Mouse (Mus musculus) kidney, embryonic 16.5 days (tissue): ENCODE measurements at regions not wholly inside any gene's neighbourhood (a gene's known extent, or its start where the extent isn't known, plus 50 kb on each side); places are given as distances from the start of the nearest gene placed in this dataset.

Source experiments
- ATAC-seq: fragments of 200-750 bp; cut with Nextera tagmentation; 2 replicates; pipeline ENCODE4 v1.8.0; 2017; ENCODE audit warnings: moderate TSS enrichment; ENCODE audit not compliant: low FRiP score, low TSS enrichment
- H3K27ac ChIP-seq: fragments of 300-500 bp; sonication (generic); 2 replicates; pipeline ENCODE4 v1.5.1; 2014; ENCODE audit warnings: low read length
- H3K27me3 ChIP-seq: fragments of 300-500 bp; sonication (generic); 2 replicates; pipeline ENCODE4 v1.6.1; 2014; ENCODE audit warnings: low read length, control low read depth, mixed read lengths; ENCODE audit not compliant: insufficient read depth
- H3K36me3 ChIP-seq: fragments of 300-500 bp; sonication (generic); 2 replicates; pipeline ENCODE4 v1.6.1; 2014; ENCODE audit warnings: low read length, control low read depth, mixed read lengths; ENCODE audit not compliant: insufficient read depth
- H3K4me1 ChIP-seq: fragments of 300-500 bp; sonication (generic); 2 replicates; pipeline ENCODE4 v1.6.1; 2014; ENCODE audit warnings: low read length, control low read depth, mixed read lengths; ENCODE audit not compliant: insufficient read depth
- H3K4me2 ChIP-seq: fragments of 300-500 bp; sonication (generic); replicated peaks from 2 replicates; pipeline ENCODE4 v1.6.1; 2014; ENCODE audit warnings: low read depth, low read length
- H3K4me3 ChIP-seq: fragments of 300-500 bp; sonication (generic); 2 replicates; pipeline ENCODE4 v1.5.1; 2014; ENCODE audit warnings: mild to moderate bottlenecking, low read length
- H3K9ac ChIP-seq: fragments of 300-500 bp; sonication (generic); replicated peaks from 2 replicates; pipeline ENCODE4 v1.6.1; 2014; ENCODE audit warnings: low read length
- H3K9me3 ChIP-seq: fragments of 300-500 bp; sonication (generic); 2 replicates; pipeline ENCODE4 v1.6.1; 2016; ENCODE audit warnings: low read length, control low read depth
- WGBS: fragments of 180-500 bp; shearing (Covaris S2); extraction: QIAGEN DNeasy Blood & Tissue Kit; methylation state at CpG from one replicate; pipeline ENCODE4 v1.1.7; 2014; 5-methylcytosine and 5-hydroxymethylcytosine counted together

- Histone ChIP-seq H3K4me3 (no peak overlapping the region), H3K4me2 (no peak overlapping the region), H3K27ac (no peak overlapping the region), H3K4me1 (peaks cover 14% of the 10 kb centered on the region; the same call in 1 of the 2 replicates), H3K36me3 (no peaks in the 10 kb centered on the region), H3K9me3 (no peaks in the 10 kb centered on the region), H3K27me3 (peaks cover 19% of the 10 kb centered on the region), H3K9ac (no peak overlapping the region)
- no peak for ATAC-seq
- 49% methylated on average over 13 of the region's 13 CpGs for WGBS
Observed at GRCm38 (mm10) chr12:112293105-112293504, 147.1 kb downstream of the Kif26a start.

GRCm38 (mm10) chr12:112295337-112295941 is 149.4 kb downstream of the Kif26a start:
- ATAC-seq = peak; percentile 58; the same call in 1 of the 2 replicates
- no peak overlapping the region for H3K4me2 ChIP-seq
- peaks cover 23% of the 10 kb centered on the region for H3K27me3 ChIP-seq
- H3K9ac ChIP-seq = no peak overlapping the region
- WGBS = 44% methylated on average over 6 of the region's 6 CpGs
- H3K27ac ChIP-seq = no peak overlapping the region
- no peaks in the 10 kb centered on the region for H3K36me3 ChIP-seq
- no peaks in the 10 kb centered on the region for H3K9me3 ChIP-seq
- no peak overlapping the region for H3K4me3 ChIP-seq
- H3K4me1 ChIP-seq = peaks cover 20% of the 10 kb centered on the region; the same call in 1 of the 2 replicates

- Histone ChIP-seq H3K27me3 (peaks cover 37% of the 10 kb centered on the region), H3K36me3 (no peaks in the 10 kb centered on the region), H3K4me3 (no peak overlapping the region), H3K9ac (no peak overlapping the region), H3K4me1 (peaks cover 23% of the 10 kb centered on the region), H3K9me3 (no peaks in the 10 kb centered on the region), H3K4me2 (no peak overlapping the region), H3K27ac (no peak overlapping the region)
- ATAC-seq = no peak
- WGBS = 88% methylated on average over 8 of the region's 8 CpGs
Observed at GRCm38 (mm10) chr12:112298521-112298920, 152.5 kb downstream of the Kif26a start.

GRCm38 (mm10) chr12:112299089-112299488 is 153.1 kb downstream of the Kif26a start:
- no peak overlapping the region for H3K4me2 ChIP-seq
- no peaks in the 10 kb centered on the region for H3K9me3 ChIP-seq
- no peak overlapping the region for H3K9ac ChIP-seq
- peaks cover 37% of the 10 kb centered on the region for H3K27me3 ChIP-seq
- H3K4me1 ChIP-seq = peaks cover 21% of the 10 kb centered on the region
- no peak overlapping the region for H3K4me3 ChIP-seq
- WGBS = 68% methylated on average over 5 of the region's 5 CpGs
- no peak for ATAC-seq
- no peaks in the 10 kb centered on the region for H3K36me3 ChIP-seq
- no peak overlapping the region for H3K27ac ChIP-seq

GRCm38 (mm10) chr12:112299603-112300002 is 153.6 kb downstream of the Kif26a start:
- Histone ChIP-seq H3K27me3 (peaks cover 37% of the 10 kb centered on the region), H3K4me1 (peaks cover 21% of the 10 kb centered on the region), H3K36me3 (no peaks in the 10 kb centered on the region), H3K27ac (no peak overlapping the region), H3K9me3 (no peaks in the 10 kb centered on the region), H3K9ac (no peak overlapping the region), H3K4me3 (no peak overlapping the region), H3K4me2 (no peak overlapping the region)
- no peak for ATAC-seq
- 68% methylated on average over 6 of the region's 6 CpGs for WGBS

GRCm38 (mm10) chr12:112300125-112300524 is 154.1 kb downstream of the Kif26a start:
- Histone ChIP-seq H3K9ac (no peak overlapping the region), H3K27me3 (peaks cover 40% of the 10 kb centered on the region), H3K9me3 (no peaks in the 10 kb centered on the region), H3K27ac (no peak overlapping the region), H3K36me3 (no peaks in the 10 kb centered on the region), H3K4me3 (no peak overlapping the region), H3K4me2 (no peak overlapping the region), H3K4me1 (peaks cover 17% of the 10 kb centered on the region)
- no peak for ATAC-seq
- 69% methylated on average over 4 of the region's 4 CpGs for WGBS

GRCm38 (mm10) chr12:112301411-112301891 is 155.4 kb downstream of the Kif26a start:
- Histone ChIP-seq H3K27me3 (peaks cover 48% of the 10 kb centered on the region), H3K27ac (no peak overlapping the region), H3K4me1 (peaks cover 14% of the 10 kb centered on the region), H3K9ac (no peak overlapping the region), H3K4me2 (peak overlapping the region; percentile 31), H3K9me3 (no peaks in the 10 kb centered on the region), H3K4me3 (no peak overlapping the region), H3K36me3 (no peaks in the 10 kb centered on the region)
- no peak for ATAC-seq
- WGBS = 15% methylated on average over 13 of the region's 13 CpGs

- Histone ChIP-seq H3K36me3 (no peaks in the 10 kb centered on the region), H3K4me2 (peak overlapping the region; percentile 31), H3K4me3 (no peak overlapping the region), H3K27ac (no peak overlapping the region), H3K27me3 (peaks cover 48% of the 10 kb centered on the region), H3K9ac (no peak overlapping the region), H3K4me1 (peaks cover 14% of the 10 kb centered on the region), H3K9me3 (no peaks in the 10 kb centered on the region)
- WGBS = 17% methylated on average over 8 of the region's 8 CpGs
- ATAC-seq = no peak
Observed at GRCm38 (mm10) chr12:112301929-112302328, 155.9 kb downstream of the Kif26a start.

- Histone ChIP-seq H3K27ac (no peak overlapping the region), H3K9ac (no peak overlapping the region), H3K4me2 (no peak overlapping the region), H3K27me3 (peaks cover 28% of the 10 kb centered on the region), H3K36me3 (no peaks in the 10 kb centered on the region), H3K4me3 (no peak overlapping the region), H3K9me3 (no peaks in the 10 kb centered on the region; the same call in 1 of the 2 replicates), H3K4me1 (peaks cover 27% of the 10 kb centered on the region)
- 58% methylated on average over 7 of the region's 7 CpGs for WGBS
- no peak for ATAC-seq
Observed at GRCm38 (mm10) chr12:112306208-112306607, 160.2 kb downstream of the Kif26a start.

- H3K9me3 ChIP-seq = no peaks in the 10 kb centered on the region; the same call in 1 of the 2 replicates
- no peak for ATAC-seq
- H3K4me3 ChIP-seq = no peak overlapping the region
- peaks cover 19% of the 10 kb centered on the region for H3K4me1 ChIP-seq
- no peak overlapping the region for H3K9ac ChIP-seq
- H3K36me3 ChIP-seq = no peaks in the 10 kb centered on the region
- peaks cover 21% of the 10 kb centered on the region for H3K27me3 ChIP-seq
- H3K4me2 ChIP-seq = no peak overlapping the region
- no peak overlapping the region for H3K27ac ChIP-seq
Observed at GRCm38 (mm10) chr12:112308016-112308415, 162.0 kb downstream of the Kif26a start.
